Comparison of ENCODE assay signal across 15 mouse cellular contexts in the genomic region with DNA sequence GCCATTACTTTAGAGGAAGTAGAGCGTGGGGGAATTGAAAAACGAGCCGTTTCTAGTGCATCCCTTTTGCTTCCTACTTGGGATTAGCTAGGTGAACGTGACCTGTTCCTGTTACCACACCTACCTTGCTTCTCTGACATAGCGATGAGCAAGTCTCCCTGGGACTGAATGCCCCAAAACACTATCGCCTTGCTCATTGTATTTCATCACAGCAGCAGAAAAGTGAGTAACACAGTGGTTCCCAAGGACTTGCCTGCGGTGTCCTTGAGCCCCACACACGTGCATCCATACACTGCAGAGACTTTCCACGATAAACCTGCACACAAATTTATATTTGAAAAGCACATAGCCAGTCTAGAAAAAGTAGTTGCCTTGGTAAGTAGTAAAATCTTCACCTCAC.
"Had no signal": no experiment of that assay in that cellular context is flagged by ENCODE, and none has a peak within 500 bp of the region (broad histone marks: within the 10 kb centered on the region; RNA-seq: fewer than 3 reads in every experiment).

No protein-coding gene starts in this region.

- DNase-seq: kidney, postnatal 10 days; kidney, postnatal 36 days; layer of hippocampus, postnatal 36 days; liver, embryonic 13.5 days; lung, adult 2 months; lung, postnatal 14 days; lung, postnatal 4 days; midbrain, embryonic 14.5 days; right cerebral cortex, postnatal 25 days; spleen, adult 18-20 months; thymus, postnatal 36 days had no signal

- H3K36me3 ChIP-seq: neural tube, embryonic 12.5 days; stomach, embryonic 15.5 days had no signal

- H3K9me3 ChIP-seq: liver, embryonic 13.5 days; neural tube, embryonic 12.5 days; stomach, embryonic 15.5 days had no signal

- H3K27me3 ChIP-seq: liver, embryonic 13.5 days; neural tube, embryonic 12.5 days; stomach, embryonic 15.5 days had no signal

- H3K27ac ChIP-seq: left cerebral cortex, adult 2 months; liver, embryonic 13.5 days; neural tube, embryonic 12.5 days; stomach, embryonic 15.5 days had no signal

- H3K4me1 ChIP-seq: liver, embryonic 13.5 days; neural tube, embryonic 12.5 days; stomach, embryonic 15.5 days had no signal

- H3K4me3 ChIP-seq: left cerebral cortex, adult 2 months; liver, embryonic 13.5 days; neural tube, embryonic 12.5 days; stomach, embryonic 15.5 days had no signal

- H3K4me2 ChIP-seq: liver, embryonic 13.5 days; midbrain, embryonic 11.5 days; neural tube, embryonic 12.5 days; stomach, embryonic 15.5 days had no signal

- H3K9ac ChIP-seq: liver, embryonic 13.5 days; neural tube, embryonic 12.5 days; stomach, embryonic 15.5 days had no signal
